ENCODE assay signal across 19 mouse cellular contexts in genomic region chr12:69761603-69762002, GRCm38 (mm10). TPM values are rescaled to one million over a fixed set of nuclear protein-coding genes. Genes with fewer than 3 reads are reported as not detected.
A peak's percentile ranks its signal among the peaks of the same experiment; 100 is the strongest.
DNase-seq lines count a peak whose midpoint lies in the region; ATAC-seq lines count a peak whose summit lies in the region.
"Had no signal": no experiment of that assay in that cellular context is flagged by ENCODE, and none has a peak within 500 bp of the region (broad histone marks: within the 10 kb centered on the region; RNA-seq: fewer than 3 reads in every experiment).

No protein-coding gene starts in this region.

- H3K9me3 ChIP-seq in heart, embryonic 15.5 days (replicated peaks), result no peaks in the 10 kb centered on the region
- H3K9me3 ChIP-seq: G1E; neural tube, embryonic 12.5 days had no signal

- ATAC-seq in heart, embryonic 15.5 days (replicated peaks; ENCODE audit: insufficient number of reproducible peaks, insufficient read depth, low FRiP score, low read depth), result no peak
- ATAC-seq: CD4-positive, CD25-positive, alpha-beta regulatory T cell, adult 4 months; forebrain, embryonic 16.5 days had no signal

- 69% methylated on average over 2 of the region's 2 CpGs for WGBS in heart, embryonic 15.5 days

- peak overlapping the region; percentile 26; the same call in 1 of the 2 replicates for H3K27ac ChIP-seq in heart, embryonic 15.5 days
- H3K27ac ChIP-seq: hindbrain, postnatal 0 days; neural tube, embryonic 12.5 days had no signal

- H3K4me2 ChIP-seq in heart, embryonic 15.5 days, result no peak overlapping the region
- H3K4me2 ChIP-seq: neural tube, embryonic 12.5 days had no signal

- H3K4me3 ChIP-seq in heart, embryonic 15.5 days, result no peak overlapping the region
- H3K4me3 ChIP-seq: erythroblast, embryonic 14.5 days; neural tube, embryonic 12.5 days had no signal

- no peaks in the 10 kb centered on the region for H3K27me3 ChIP-seq in heart, embryonic 15.5 days
- H3K27me3 ChIP-seq: neural tube, embryonic 12.5 days had no signal

- no peaks in the 10 kb centered on the region for H3K36me3 ChIP-seq in heart, embryonic 15.5 days
- H3K36me3 ChIP-seq: G1E; neural tube, embryonic 12.5 days had no signal

- no peak overlapping the region for H3K9ac ChIP-seq in heart, embryonic 15.5 days
- H3K9ac ChIP-seq: neural tube, embryonic 12.5 days had no signal

- H3K4me1 ChIP-seq in heart, embryonic 15.5 days (replicated peaks), result peaks cover 27% of the 10 kb centered on the region

- DNase-seq in adrenal gland, adult 2 months, result peak; percentile 29
- no peak for DNase-seq in adrenal gland, postnatal 10 days
- peak; percentile 57 for DNase-seq in kidney, adult 9 months
- no peak for DNase-seq in kidney, postnatal 4 days
- peak; percentile 41 to 62 for DNase-seq in kidney, postnatal 25 days
- no peak for DNase-seq in neural tube, embryonic 10.5 days (ENCODE audit: extremely low spot score, low spot score)
- DNase-seq in layer of hippocampus, postnatal 10 days (ENCODE audit: low spot score in 2 of 2), result no peak
- DNase-seq: cerebellum, adult 11-12 months; cerebellum, postnatal 25 days; lung, postnatal 36 days; spleen, adult 18-20 months; thymus, adult 18-20 months had no signal

RNA-seq across cellular contexts. Expression of gene Cdkl1, which starts 29.5 kb away (rescaled TPM):
- total RNA-seq in adrenal gland, adult 2 months (2021), result 1 to 10 TPM; 1.3 to 2.6 TPM
- polyA plus RNA-seq in adrenal gland, adult 2 months (2012; rRNA removed), result 0.27 and 0.42 TPM in 2 replicates
- total RNA-seq in adrenal gland, postnatal 10 days (2021), result 1 to 10 TPM; 3.3 to 4.3 TPM
- polyA plus RNA-seq in heart, embryonic 15.5 days (2015; fragmentation: Nextera tagmentation; extraction: Ambion mirVana), result 4.6 and 7.1 TPM in 2 replicates
- 10 to 100 TPM; 25.1 to 27.9 TPM for total RNA-seq in layer of hippocampus, postnatal 10 days (2021)
- total RNA-seq: G1E had no signal
- polyA plus RNA-seq: CD4-positive, CD25-positive, alpha-beta regulatory T cell, adult 4 months; G1E had no signal

RNA-seq across cellular contexts. Expression of gene Atp5s, which starts 36.9 kb away (rescaled TPM):
- total RNA-seq in adrenal gland, adult 2 months (2021), result 10 to 100 TPM; 13.4 to 19.2 TPM
- polyA plus RNA-seq in adrenal gland, adult 2 months (2012; rRNA removed), result 12.6 and 13.0 TPM in 2 replicates
- 10 to 100 TPM; 16.0 to 21.1 TPM for total RNA-seq in adrenal gland, postnatal 10 days (2021)
- polyA plus RNA-seq in heart, embryonic 15.5 days (2015; fragmentation: Nextera tagmentation; extraction: Ambion mirVana), result 27.9 and 28.8 TPM in 2 replicates
- total RNA-seq in layer of hippocampus, postnatal 10 days (2021), result 10 to 100 TPM; 22.2 to 29.0 TPM

RNA-seq across cellular contexts. Expression of gene L2hgdh, which starts 36.9 kb away (rescaled TPM):
- 10 to 100 TPM; 17.3 to 27.0 TPM for total RNA-seq in adrenal gland, adult 2 months (2021)
- polyA plus RNA-seq in adrenal gland, adult 2 months (2012; rRNA removed), result 4.5 and 4.6 TPM in 2 replicates
- 10 to 100 TPM; 27.9 to 31.7 TPM for total RNA-seq in adrenal gland, postnatal 10 days (2021)
- polyA plus RNA-seq in heart, embryonic 15.5 days (2015; fragmentation: Nextera tagmentation; extraction: Ambion mirVana), result 15.4 and 16.4 TPM in 2 replicates
- 10 to 100 TPM; 12.8 to 14.2 TPM for total RNA-seq in layer of hippocampus, postnatal 10 days (2021)

Comparison
In these comparisons a context has a peak if more than half of its experiments do, and no peak if none do; other contexts are left out.
1. DNase-seq: peak in adrenal gland, adult 2 months (single experiment), kidney, adult 9 months (single experiment) and kidney, postnatal 25 days (2 of 2); none in adrenal gland, postnatal 10 days (single experiment), kidney, postnatal 4 days (0 of 2), neural tube, embryonic 10.5 days (single experiment) and layer of hippocampus, postnatal 10 days (0 of 2).
2. RNA of gene Cdkl1, which starts 29.5 kb away (total RNA-seq): 25.1 to 27.9 TPM in layer of hippocampus, postnatal 10 days; 3.3 to 4.3 TPM in adrenal gland, postnatal 10 days and 1.3 to 2.6 TPM in adrenal gland, adult 2 months; every median in the first group is over 4 times any median in the second.